Mouse (Mus musculus) forebrain, embryonic 16.5 days (tissue): ENCODE results near the gene Ola1. TPM values are rescaled to one million over a fixed set of nuclear protein-coding genes. Genes with fewer than 3 reads are reported as not detected.

Source experiments
- ATAC-seq: fragments of 200-750 bp; cut with Nextera tagmentation; 2 replicates; pipeline ENCODE4 v1.8.0; 2017; ENCODE audit warnings: mild to moderate bottlenecking, moderate library complexity
- H3K27ac ChIP-seq: fragments of 300-500 bp; sonication (generic); 2 replicates; pipeline ENCODE4 v1.5.1; 2014; ENCODE audit warnings: low read length, control low read depth
- H3K27me3 ChIP-seq: fragments of 300-500 bp; sonication (generic); replicated peaks from 2 replicates; pipeline ENCODE4 v1.6.1; 2014; ENCODE audit warnings: low read length; ENCODE audit not compliant: control insufficient read depth, insufficient read depth
- H3K36me3 ChIP-seq: fragments of 300-500 bp; sonication (generic); 2 replicates; pipeline ENCODE4 v1.6.1; 2014; ENCODE audit not compliant: control insufficient read depth, insufficient read depth
- H3K4me1 ChIP-seq: fragments of 300-500 bp; sonication (generic); replicated peaks from 2 replicates; pipeline ENCODE4 v1.6.1; 2014; ENCODE audit warnings: low read length; ENCODE audit not compliant: control insufficient read depth, insufficient read depth
- H3K4me2 ChIP-seq: fragments of 300-500 bp; sonication (generic); 2 replicates; pipeline ENCODE4 v1.6.1; 2014; ENCODE audit warnings: mild to moderate bottlenecking, low read length, control low read depth
- H3K4me3 ChIP-seq: fragments of 300-500 bp; sonication (generic); replicated peaks from 2 replicates; pipeline ENCODE4 v1.5.1; 2014; ENCODE audit warnings: mild to moderate bottlenecking, low read length, control low read depth
- H3K9ac ChIP-seq: fragments of 300-500 bp; sonication (generic); replicated peaks from 2 replicates; pipeline ENCODE4 v1.6.1; 2014; ENCODE audit warnings: low read depth, low read length, control low read depth
- H3K9me3 ChIP-seq: fragments of 300-500 bp; sonication (generic); 2 replicates; pipeline ENCODE4 v1.6.1; 2016; ENCODE audit warnings: low read length; ENCODE audit not compliant: control insufficient read depth
- WGBS: fragments of 180-500 bp; shearing (Covaris S2); extraction: QIAGEN DNeasy Blood & Tissue Kit; methylation state at CpG from one replicate; pipeline ENCODE4 v1.1.7; 2014; 5-methylcytosine and 5-hydroxymethylcytosine counted together
- polyA plus RNA-seq: library from polyadenylated mRNA; unstranded; fragments of >200 nt; fragmentation: Nextera tagmentation; extraction: Ambion mirVana; gene quantifications from 2 replicates; pipeline ENCODE4 v1.2.1, GENCODE M21; 2015

The Ola1 gene
- polyA plus RNA-seq, 1 experiment from 2014 or later, result 98.5 TPM

DNA sequence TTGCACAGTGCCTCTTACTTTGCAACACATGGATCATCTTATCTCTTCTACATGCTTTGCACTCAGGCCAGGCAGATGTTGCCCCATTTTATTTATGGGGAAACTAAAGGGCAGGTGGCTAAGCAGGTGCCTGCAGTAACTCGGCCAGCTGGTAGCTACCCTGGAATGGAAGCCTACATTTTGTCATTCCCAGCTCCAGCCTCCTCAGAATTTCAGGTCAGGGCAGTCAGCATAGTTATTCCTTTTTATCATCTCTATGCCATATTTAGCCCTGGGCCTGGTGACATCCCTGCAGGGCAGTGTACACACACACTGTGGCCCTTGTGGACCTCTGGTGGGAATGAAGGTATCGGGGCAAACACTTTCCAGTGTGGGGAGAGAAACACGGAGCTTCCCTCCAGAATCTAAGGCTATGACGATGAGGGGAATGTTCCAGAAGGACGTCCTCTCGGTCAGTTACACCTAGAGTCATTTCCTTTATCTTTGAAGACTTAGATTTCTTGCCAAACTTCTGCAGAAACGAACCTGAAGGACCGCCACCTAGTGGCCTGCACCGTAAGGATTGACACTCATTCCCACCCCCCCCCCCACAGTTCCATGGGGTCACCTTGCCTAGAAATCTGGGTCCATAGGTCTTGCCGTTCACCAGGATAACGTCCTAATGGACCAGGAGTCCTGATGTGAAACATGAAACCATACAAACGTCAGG, 159.0 kb downstream of the Ola1 start:
- Histone ChIP-seq H3K9me3 (no peaks in the 10 kb centered on the region), H3K9ac (no peak overlapping the region), H3K27me3 (no peaks in the 10 kb centered on the region), H3K4me3 (no peak overlapping the region), H3K4me2 (no peak overlapping the region), H3K36me3 (no peaks in the 10 kb centered on the region), H3K27ac (no peak overlapping the region), H3K4me1 (no peaks in the 10 kb centered on the region; the same call in 1 of the 2 replicates)
- 39% methylated on average over 12 of the region's 12 CpGs for WGBS
- ATAC-seq, result no peak

DNA sequence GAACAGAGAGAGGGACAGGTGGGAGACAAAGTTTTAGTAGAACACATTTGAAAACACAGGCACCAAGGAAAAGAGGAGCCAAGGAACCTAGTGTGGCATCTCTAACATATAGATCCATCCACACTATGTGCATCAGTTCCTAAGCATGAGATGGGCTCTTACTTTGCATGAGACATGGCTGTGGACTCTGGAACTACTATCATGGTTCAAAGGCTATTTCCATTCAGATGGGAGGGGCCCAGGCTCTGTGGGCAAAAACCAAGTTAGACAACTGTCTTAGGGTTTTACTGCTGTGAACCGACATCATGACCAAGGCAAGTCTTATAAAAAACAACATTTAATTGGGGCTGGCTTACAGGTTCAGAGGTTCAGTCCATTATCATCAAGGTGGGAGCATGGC, 160.4 kb downstream of the Ola1 start:
- Histone ChIP-seq H3K4me3 (no peak overlapping the region), H3K36me3 (no peaks in the 10 kb centered on the region), H3K4me2 (no peak overlapping the region), H3K27ac (no peak overlapping the region), H3K9me3 (no peaks in the 10 kb centered on the region), H3K27me3 (no peaks in the 10 kb centered on the region), H3K9ac (no peak overlapping the region), H3K4me1 (no peaks in the 10 kb centered on the region; the same call in 1 of the 2 replicates)
- no peak for ATAC-seq
- 86% methylated on average over 1 of the region's 1 CpGs for WGBS

- no peak for ATAC-seq
Measured at GRCm38 (mm10) chr2:73057589-73057988, 161.1 kb downstream of the Ola1 start.

GRCm38 (mm10) chr2:73056090-73056956, 162.4 kb downstream of the Ola1 start:
- no peaks in the 10 kb centered on the region; the same call in 1 of the 2 replicates for H3K4me1 ChIP-seq
- no peak overlapping the region for H3K27ac ChIP-seq
- H3K4me3 ChIP-seq, result no peak overlapping the region
- no peak for ATAC-seq
- no peak overlapping the region for H3K9ac ChIP-seq
- WGBS, result 89% methylated on average over 17 of the region's 17 CpGs
- no peak overlapping the region for H3K4me2 ChIP-seq
- H3K27me3 ChIP-seq, result no peaks in the 10 kb centered on the region
- H3K36me3 ChIP-seq, result no peaks in the 10 kb centered on the region
- H3K9me3 ChIP-seq, result no peaks in the 10 kb centered on the region

More at GRCm38 (mm10) chr2:73057589-73057988, 161.1 kb downstream of the Ola1 start:
- Histone ChIP-seq H3K36me3 (no peaks in the 10 kb centered on the region), H3K27ac (no peak overlapping the region), H3K9ac (no peak overlapping the region), H3K4me1 (no peaks in the 10 kb centered on the region; the same call in 1 of the 2 replicates), H3K9me3 (no peaks in the 10 kb centered on the region), H3K27me3 (no peaks in the 10 kb centered on the region), H3K4me2 (no peak overlapping the region), H3K4me3 (no peak overlapping the region)
- WGBS, result 93% methylated on average over 2 of the region's 2 CpGs

- WGBS, result 85% methylated on average over 9 of the region's 9 CpGs
- Histone ChIP-seq H3K4me3 (no peak overlapping the region), H3K9me3 (no peaks in the 10 kb centered on the region), H3K27me3 (no peaks in the 10 kb centered on the region), H3K9ac (no peak overlapping the region), H3K27ac (no peak overlapping the region), H3K4me2 (no peak overlapping the region), H3K4me1 (no peaks in the 10 kb centered on the region), H3K36me3 (no peaks in the 10 kb centered on the region)
- ATAC-seq, result no peak
Measured at GRCm38 (mm10) chr2:73053791-73054490, 164.8 kb downstream of the Ola1 start.

GRCm38 (mm10) chr2:73050401-73050800, 168.3 kb downstream of the Ola1 start:
- Histone ChIP-seq H3K9me3 (no peaks in the 10 kb centered on the region), H3K4me3 (no peak overlapping the region), H3K36me3 (no peaks in the 10 kb centered on the region), H3K27me3 (no peaks in the 10 kb centered on the region), H3K4me2 (no peak overlapping the region), H3K4me1 (peaks cover 7% of the 10 kb centered on the region), H3K9ac (no peak overlapping the region), H3K27ac (no peak overlapping the region)
- 86% methylated on average over 8 of the region's 8 CpGs for WGBS
- no peak for ATAC-seq

DNA sequence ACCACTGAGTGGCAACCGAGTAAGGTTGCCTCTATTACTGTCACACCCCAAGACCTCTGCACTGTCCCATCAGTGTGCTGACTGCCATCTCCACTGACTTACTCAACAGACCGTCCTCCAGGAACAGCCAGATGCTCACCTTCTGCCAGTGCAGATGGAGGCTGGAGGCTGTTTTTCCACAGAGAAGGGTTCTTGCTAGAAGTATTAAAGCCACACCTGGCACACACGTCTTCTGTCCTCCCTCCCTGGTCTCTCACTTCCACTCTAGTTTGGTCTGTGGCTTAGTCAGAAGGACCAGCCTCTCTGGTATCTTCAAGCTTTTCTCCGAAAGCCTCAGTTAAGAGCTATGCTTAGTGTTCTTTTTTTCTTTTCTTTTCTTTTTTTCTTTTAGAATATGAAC, 168.7 kb downstream of the Ola1 start:
- Histone ChIP-seq H3K36me3 (no peaks in the 10 kb centered on the region), H3K4me3 (no peak overlapping the region), H3K9me3 (no peaks in the 10 kb centered on the region), H3K4me2 (no peak overlapping the region), H3K4me1 (peaks cover 7% of the 10 kb centered on the region), H3K27ac (no peak overlapping the region), H3K27me3 (no peaks in the 10 kb centered on the region), H3K9ac (no peak overlapping the region)
- no peak for ATAC-seq
- WGBS, result 76% methylated on average over 4 of the region's 4 CpGs

GRCm38 (mm10) chr2:73049001-73049684, 169.6 kb downstream of the Ola1 start:
- Histone ChIP-seq H3K36me3 (no peaks in the 10 kb centered on the region), H3K9ac (no peak overlapping the region), H3K27me3 (no peaks in the 10 kb centered on the region), H3K9me3 (no peaks in the 10 kb centered on the region), H3K4me3 (no peak overlapping the region), H3K4me1 (peaks cover 7% of the 10 kb centered on the region), H3K27ac (no peak overlapping the region), H3K4me2 (no peak overlapping the region)
- 72% methylated on average over 6 of the region's 6 CpGs for WGBS
- no peak for ATAC-seq
